Mouse (Mus musculus): Measurements from ENCODE around the gene 9930021J03Rik.

DNA sequence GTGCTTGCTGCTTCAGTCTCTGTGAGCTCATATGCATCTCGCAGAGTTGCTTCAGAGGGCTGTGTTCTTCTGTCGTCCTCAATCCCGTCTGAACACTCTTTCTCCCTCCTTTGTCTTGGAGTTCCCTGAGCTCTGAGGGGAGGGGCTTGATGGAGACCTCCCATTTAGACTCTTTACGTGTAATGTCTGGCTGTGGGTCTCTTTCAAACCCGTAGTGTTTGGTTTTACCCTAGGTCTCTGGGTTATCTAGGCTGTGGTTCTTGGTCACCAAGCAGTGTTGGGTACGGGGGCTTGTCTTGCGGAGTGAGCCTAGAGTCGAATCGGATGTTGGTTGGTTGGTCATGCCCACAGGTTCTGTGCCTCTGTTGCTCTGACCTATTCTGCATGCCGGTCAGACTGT lies 110.7 kb downstream of the 9930021J03Rik start:
- TF ChIP-seq POLR2A (IDR thresholded peaks at IDR 0.05; ENCODE audit: extremely low read depth, insufficient read depth, low read length) (no peak), CTCF (IDR thresholded peaks at IDR 0.05; ENCODE audit: extremely low read depth, insufficient read depth, low read length) (no peak)

Data from cortical plate, adult 2 months (tissue).